Mouse (Mus musculus) olfactory bulb, adult 2 months (tissue): ENCODE data around the gene Gpnmb.

ENCODE experiments used
- CTCF ChIP-seq: fragments of 200-500 bp; IDR thresholded peaks from 2 replicates; pipeline ENCODE4 v1.5.1; 2012; ENCODE audit warnings: low read depth, mild to moderate bottlenecking, low read length, moderate library complexity; ENCODE audit not compliant: insufficient read depth
- POLR2A ChIP-seq: fragments of 200-500 bp; IDR thresholded peaks from 2 replicates; pipeline ENCODE4 v1.6.1; 2012; ENCODE audit warnings: mild to moderate bottlenecking, low read depth, low read length, moderate library complexity; ENCODE audit not compliant: insufficient read depth

DNA sequence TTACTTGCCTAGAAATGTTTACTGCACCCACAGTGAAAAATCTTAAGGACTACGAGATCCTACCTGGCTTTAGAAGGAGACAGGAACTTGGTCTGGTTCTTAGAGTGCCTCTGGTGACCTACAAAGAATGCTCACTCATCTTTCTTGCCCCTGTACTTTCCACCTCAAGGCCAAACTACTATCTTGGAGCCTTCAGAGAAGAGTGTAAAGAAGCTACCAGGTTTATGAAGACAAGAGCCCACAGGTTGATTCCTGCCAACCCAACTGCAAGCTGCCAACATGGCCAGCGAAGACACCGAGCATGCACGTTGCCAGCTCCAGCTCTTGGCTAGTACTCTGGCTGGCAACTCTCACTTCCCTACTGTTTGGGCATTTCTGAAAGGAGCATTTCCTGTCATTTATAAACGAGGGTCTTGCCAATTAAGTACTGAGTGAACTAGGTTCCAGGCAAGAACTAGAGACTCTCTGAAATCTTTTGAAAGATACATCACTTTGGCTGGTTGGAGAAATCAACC, 61.3 kb downstream of the Gpnmb start:
- TF ChIP-seq CTCF, result no peak
- TF ChIP-seq POLR2A, result no peak
